Mouse (Mus musculus): ENCODE results near the gene Slc45a1. TPM values are rescaled to one million over a fixed set of nuclear protein-coding genes. Genes with fewer than 3 reads are reported as not detected.

Gene Slc45a1
- polyA plus RNA-seq (2014; fragmentation: Nextera tagmentation; extraction: Ambion mirVana) = 0.86 and 0.98 TPM in 2 replicates

GRCm38 (mm10) chr4:150651390-150652277 lies at the start of gene Slc45a1:
Slc45a1 (minus strand) TSS chr4:150652174.
- H3K4me2 ChIP-seq (ENCODE audit: low read depth, low read length) = peak within 1 kb of the TSS; percentile 67
- H3K27ac ChIP-seq (replicated peaks; ENCODE audit: low read depth, low read length) = no peak within 1 kb of the TSS
- no peak for ATAC-seq (replicated peaks; ENCODE audit: insufficient number of reproducible peaks, low FRiP score, low TSS enrichment, low read depth)

GRCm38 (mm10) chr4:150700849-150701248 lies 48.9 kb upstream of the Slc45a1 start:
- no peak for DNase-seq (ENCODE audit: low spot score)
- Histone ChIP-seq H3K4me3 (ENCODE audit: low read depth, low read length) (no peak overlapping the region), H3K27me3 (ENCODE audit: control insufficient read depth, insufficient read depth, low read length) (no peaks in the 10 kb centered on the region), H3K4me1 (ENCODE audit: control insufficient read depth, insufficient read depth, low read length) (no peaks in the 10 kb centered on the region), H3K36me3 (replicated peaks; ENCODE audit: control insufficient read depth, insufficient read depth, low read depth, low read length) (no peaks in the 10 kb centered on the region), H3K4me2 (ENCODE audit: low read depth, low read length) (no peak overlapping the region), H3K9me3 (replicated peaks; ENCODE audit: control insufficient read depth, low read length) (no peaks in the 10 kb centered on the region), H3K9ac (replicated peaks; ENCODE audit: low read length) (no peak overlapping the region), H3K27ac (replicated peaks; ENCODE audit: low read depth, low read length) (no peak overlapping the region)
- ATAC-seq (replicated peaks; ENCODE audit: insufficient number of reproducible peaks, low FRiP score, low TSS enrichment, low read depth) = no peak
- 93% methylated on average over 9 of the region's 9 CpGs for whole genome bisulfite sequencing

More at GRCm38 (mm10) chr4:150651390-150652277, at the start of gene Slc45a1:
- DNase-seq (ENCODE audit: low spot score) = peak; percentile 48
- Histone ChIP-seq H3K4me1 (ENCODE audit: control insufficient read depth, insufficient read depth, low read length) (no peaks in the 10 kb centered on the region; the same call in 1 of the 2 replicates), H3K9me3 (replicated peaks; ENCODE audit: control insufficient read depth, low read length) (no peaks in the 10 kb centered on the region), H3K9ac (replicated peaks; ENCODE audit: low read length) (peak within 1 kb of the TSS; percentile 46), H3K4me3 (ENCODE audit: low read depth, low read length) (peak within 1 kb of the TSS; percentile 36), H3K36me3 (replicated peaks; ENCODE audit: control insufficient read depth, insufficient read depth, low read depth, low read length) (no peaks in the 10 kb centered on the region), H3K27me3 (ENCODE audit: control insufficient read depth, insufficient read depth, low read length) (peaks cover 7% of the 10 kb centered on the region)
- WGBS = 5% methylated on average over 41 of the region's 41 CpGs

- 72% methylated on average over 10 of the region's 10 CpGs for WGBS
Measured at GRCm38 (mm10) chr4:150694434-150695108, 42.6 kb upstream of the Slc45a1 start.

GRCm38 (mm10) chr4:150692861-150693403 lies 41.0 kb upstream of the Slc45a1 start:
- no peak overlapping the region for H3K4me2 ChIP-seq (ENCODE audit: low read depth, low read length)
- WGBS = 72% methylated on average over 10 of the region's 10 CpGs
- ATAC-seq (replicated peaks; ENCODE audit: insufficient number of reproducible peaks, low FRiP score, low TSS enrichment, low read depth) = no peak

More at GRCm38 (mm10) chr4:150694434-150695108, 42.6 kb upstream of the Slc45a1 start:
- Histone ChIP-seq H3K27me3 (ENCODE audit: control insufficient read depth, insufficient read depth, low read length) (no peaks in the 10 kb centered on the region), H3K4me3 (ENCODE audit: low read depth, low read length) (no peak overlapping the region), H3K4me1 (ENCODE audit: control insufficient read depth, insufficient read depth, low read length) (no peaks in the 10 kb centered on the region), H3K36me3 (replicated peaks; ENCODE audit: control insufficient read depth, insufficient read depth, low read depth, low read length) (no peaks in the 10 kb centered on the region), H3K4me2 (ENCODE audit: low read depth, low read length) (no peak overlapping the region), H3K9ac (replicated peaks; ENCODE audit: low read length) (no peak overlapping the region), H3K9me3 (replicated peaks; ENCODE audit: control insufficient read depth, low read length) (no peaks in the 10 kb centered on the region), H3K27ac (replicated peaks; ENCODE audit: low read depth, low read length) (no peak overlapping the region)
- no peak for DNase-seq (ENCODE audit: low spot score)
- peak; percentile 29; the same call in 1 of the 2 replicates for ATAC-seq (replicated peaks; ENCODE audit: insufficient number of reproducible peaks, low FRiP score, low TSS enrichment, low read depth)

GRCm38 (mm10) chr4:150690759-150691158 lies 38.8 kb upstream of the Slc45a1 start:
- no peak overlapping the region for H3K4me2 ChIP-seq (ENCODE audit: low read depth, low read length)
- no peak overlapping the region for H3K27ac ChIP-seq (replicated peaks; ENCODE audit: low read depth, low read length)
- no peaks in the 10 kb centered on the region for H3K36me3 ChIP-seq (replicated peaks; ENCODE audit: control insufficient read depth, insufficient read depth, low read depth, low read length)
- no peaks in the 10 kb centered on the region for H3K9me3 ChIP-seq (replicated peaks; ENCODE audit: control insufficient read depth, low read length)
- H3K4me3 ChIP-seq (ENCODE audit: low read depth, low read length) = no peak overlapping the region
- WGBS = 74% methylated on average over 3 of the region's 3 CpGs
- DNase-seq (ENCODE audit: low spot score) = no peak
- H3K27me3 ChIP-seq (ENCODE audit: control insufficient read depth, insufficient read depth, low read length) = no peaks in the 10 kb centered on the region
- H3K4me1 ChIP-seq (ENCODE audit: control insufficient read depth, insufficient read depth, low read length) = no peaks in the 10 kb centered on the region
- no peak for ATAC-seq (replicated peaks; ENCODE audit: insufficient number of reproducible peaks, low FRiP score, low TSS enrichment, low read depth)
- no peak overlapping the region for H3K9ac ChIP-seq (replicated peaks; ENCODE audit: low read length)

More at GRCm38 (mm10) chr4:150692861-150693403, 41.0 kb upstream of the Slc45a1 start:
- no peaks in the 10 kb centered on the region for H3K9me3 ChIP-seq (replicated peaks; ENCODE audit: control insufficient read depth, low read length)
- no peaks in the 10 kb centered on the region for H3K27me3 ChIP-seq (ENCODE audit: control insufficient read depth, insufficient read depth, low read length)
- H3K9ac ChIP-seq (replicated peaks; ENCODE audit: low read length) = no peak overlapping the region
- no peaks in the 10 kb centered on the region for H3K4me1 ChIP-seq (ENCODE audit: control insufficient read depth, insufficient read depth, low read length)
- H3K27ac ChIP-seq (replicated peaks; ENCODE audit: low read depth, low read length) = no peak overlapping the region
- no peak for DNase-seq (ENCODE audit: low spot score)
- H3K4me3 ChIP-seq (ENCODE audit: low read depth, low read length) = no peak overlapping the region
- H3K36me3 ChIP-seq (replicated peaks; ENCODE audit: control insufficient read depth, insufficient read depth, low read depth, low read length) = no peaks in the 10 kb centered on the region

- Histone ChIP-seq H3K4me1 (ENCODE audit: control insufficient read depth, insufficient read depth, low read length) (no peaks in the 10 kb centered on the region), H3K9ac (replicated peaks; ENCODE audit: low read length) (no peak overlapping the region), H3K9me3 (replicated peaks; ENCODE audit: control insufficient read depth, low read length) (no peaks in the 10 kb centered on the region), H3K27me3 (ENCODE audit: control insufficient read depth, insufficient read depth, low read length) (no peaks in the 10 kb centered on the region), H3K36me3 (replicated peaks; ENCODE audit: control insufficient read depth, insufficient read depth, low read depth, low read length) (no peaks in the 10 kb centered on the region), H3K4me2 (ENCODE audit: low read depth, low read length) (no peak overlapping the region), H3K4me3 (ENCODE audit: low read depth, low read length) (no peak overlapping the region), H3K27ac (replicated peaks; ENCODE audit: low read depth, low read length) (no peak overlapping the region)
- ATAC-seq (replicated peaks; ENCODE audit: insufficient number of reproducible peaks, low FRiP score, low TSS enrichment, low read depth) (no peak), DNase-seq (ENCODE audit: low spot score) (no peak)
- WGBS = 91% methylated on average over 10 of the region's 10 CpGs
Measured at GRCm38 (mm10) chr4:150689553-150689952, 37.6 kb upstream of the Slc45a1 start.

- Histone ChIP-seq H3K4me2 (ENCODE audit: low read depth, low read length) (no peak overlapping the region), H3K4me3 (ENCODE audit: low read depth, low read length) (no peak overlapping the region), H3K9me3 (replicated peaks; ENCODE audit: control insufficient read depth, low read length) (no peaks in the 10 kb centered on the region), H3K27ac (replicated peaks; ENCODE audit: low read depth, low read length) (no peak overlapping the region), H3K27me3 (ENCODE audit: control insufficient read depth, insufficient read depth, low read length) (no peaks in the 10 kb centered on the region), H3K36me3 (replicated peaks; ENCODE audit: control insufficient read depth, insufficient read depth, low read depth, low read length) (no peaks in the 10 kb centered on the region), H3K4me1 (ENCODE audit: control insufficient read depth, insufficient read depth, low read length) (no peaks in the 10 kb centered on the region), H3K9ac (replicated peaks; ENCODE audit: low read length) (no peak overlapping the region)
- ATAC-seq (replicated peaks; ENCODE audit: insufficient number of reproducible peaks, low FRiP score, low TSS enrichment, low read depth) = no peak
- 81% methylated on average over 10 of the region's 10 CpGs for WGBS
- DNase-seq (ENCODE audit: low spot score) = no peak
Measured at GRCm38 (mm10) chr4:150687126-150687753, 35.3 kb upstream of the Slc45a1 start.
